Mouse (Mus musculus) macrophage (primary cell): ENCODE results near the gene Spa17. TPM values are rescaled to one million over a fixed set of nuclear protein-coding genes. Genes with fewer than 3 reads are reported as not detected.

Experiments used
- H3K27ac ChIP-seq: fragments of 350-480 bp; formaldehyde crosslinking; 2 replicates; pipeline ENCODE4 v1.9.0; 2021
- H3K36me3 ChIP-seq: fragments of 350-480 bp; formaldehyde crosslinking; 2 replicates; pipeline ENCODE4 v1.9.0; 2021; ENCODE audit errors: inconsistent target
- H3K4me3 ChIP-seq: fragments of 350-480 bp; formaldehyde crosslinking; 2 replicates; pipeline ENCODE4 v1.9.0; 2021; ENCODE audit errors: inconsistent target
- H3K79me2 ChIP-seq: fragments of 350-480 bp; formaldehyde crosslinking; 2 replicates; pipeline ENCODE4 v1.9.0; 2021; ENCODE audit errors: inconsistent target
- WGBS: methylation state at CpG from one replicate; pipeline ENCODE4 v1.1.7; 2026; ENCODE audit warnings: inconsistent platforms; ENCODE audit not compliant: missing documents; 5-methylcytosine and 5-hydroxymethylcytosine counted together
- polyA plus RNA-seq: library from polyadenylated mRNA; stranded (reverse); fragments of 250-400 nt; gene quantifications from 3 replicates; pipeline ENCODE4 v1.2.4, GENCODE M21; 2018; ENCODE audit warnings: inconsistent platforms

The Spa17 gene
- polyA plus RNA-seq, 1 experiment from 2014 or later, result 3.2 TPM

DNA sequence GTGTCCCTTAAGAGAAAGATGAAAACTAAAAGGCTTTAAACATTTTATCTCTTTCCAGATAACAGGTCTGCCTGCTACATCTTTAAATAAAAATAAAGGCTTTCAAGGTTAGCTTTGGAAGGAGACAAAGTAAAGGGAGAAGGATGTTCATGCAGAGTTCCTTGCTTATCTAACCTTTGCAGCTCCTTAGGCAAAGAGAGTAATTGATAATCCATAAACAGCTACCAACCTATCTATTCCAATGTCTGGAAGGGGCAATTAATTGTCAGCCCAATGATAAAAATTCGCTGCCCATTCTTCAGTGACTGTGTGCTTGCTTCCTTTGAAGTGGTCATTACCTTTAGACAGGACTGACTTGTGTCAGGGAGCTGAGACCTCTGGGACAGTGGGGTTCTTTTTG, 49.7 kb downstream of the Spa17 start:
- Histone ChIP-seq H3K27ac (no peak overlapping the region), H3K36me3 (no peaks in the 10 kb centered on the region), H3K79me2 (no peaks in the 10 kb centered on the region), H3K4me3 (no peak overlapping the region)
- 58% methylated on average over 1 of the region's 1 CpGs for WGBS

DNA sequence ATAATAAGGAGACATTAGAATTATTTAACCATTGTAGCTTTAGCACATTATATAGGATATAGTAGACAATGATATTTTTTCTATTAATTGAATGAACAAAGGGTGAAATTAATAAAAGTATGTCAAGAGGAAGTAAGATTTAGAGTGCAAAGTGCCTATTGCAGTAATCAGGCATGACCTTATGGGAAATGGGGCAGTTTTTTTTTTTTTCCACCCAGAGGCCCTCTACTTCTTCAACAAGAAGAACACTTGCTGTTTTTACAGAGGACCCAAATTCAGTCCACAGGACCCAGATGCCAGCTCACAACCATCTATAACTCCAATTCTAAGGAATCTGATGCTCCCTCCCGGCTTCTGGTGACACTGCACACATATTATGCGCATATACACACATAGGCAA, 52.9 kb downstream of the Spa17 start:
- Histone ChIP-seq H3K79me2 (no peaks in the 10 kb centered on the region), H3K27ac (no peak overlapping the region)
- WGBS, result 94% methylated on average over 2 of the region's 2 CpGs

DNA sequence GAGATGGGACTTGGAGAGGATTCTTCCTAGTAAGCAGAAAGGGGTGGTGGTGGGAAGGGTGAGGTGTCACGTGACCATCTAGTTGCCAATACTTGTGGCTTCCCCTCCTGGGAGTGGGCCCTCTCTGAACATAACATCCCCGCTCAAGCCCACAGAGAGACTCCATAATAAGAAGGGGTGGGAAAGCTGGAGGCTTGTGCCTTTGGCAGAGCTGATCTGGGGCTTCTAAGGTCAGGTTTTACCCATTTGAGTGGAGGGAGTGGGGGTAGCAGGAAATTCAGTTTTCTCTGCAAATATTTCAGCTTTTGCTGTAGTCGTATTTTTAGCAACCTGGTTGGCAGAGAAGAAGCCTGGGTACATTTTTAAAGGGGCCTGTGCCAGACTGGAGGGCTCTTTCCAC, 57.2 kb downstream of the Spa17 start:
- Histone ChIP-seq H3K27ac (no peak overlapping the region), H3K4me3 (no peak overlapping the region), H3K79me2 (no peaks in the 10 kb centered on the region), H3K36me3 (no peaks in the 10 kb centered on the region)
- 34% methylated on average over 3 of the region's 3 CpGs for WGBS

More for the DNA sequence above, 52.9 kb downstream of the Spa17 start:
- no peak overlapping the region for H3K4me3 ChIP-seq
- H3K36me3 ChIP-seq, result no peaks in the 10 kb centered on the region

DNA sequence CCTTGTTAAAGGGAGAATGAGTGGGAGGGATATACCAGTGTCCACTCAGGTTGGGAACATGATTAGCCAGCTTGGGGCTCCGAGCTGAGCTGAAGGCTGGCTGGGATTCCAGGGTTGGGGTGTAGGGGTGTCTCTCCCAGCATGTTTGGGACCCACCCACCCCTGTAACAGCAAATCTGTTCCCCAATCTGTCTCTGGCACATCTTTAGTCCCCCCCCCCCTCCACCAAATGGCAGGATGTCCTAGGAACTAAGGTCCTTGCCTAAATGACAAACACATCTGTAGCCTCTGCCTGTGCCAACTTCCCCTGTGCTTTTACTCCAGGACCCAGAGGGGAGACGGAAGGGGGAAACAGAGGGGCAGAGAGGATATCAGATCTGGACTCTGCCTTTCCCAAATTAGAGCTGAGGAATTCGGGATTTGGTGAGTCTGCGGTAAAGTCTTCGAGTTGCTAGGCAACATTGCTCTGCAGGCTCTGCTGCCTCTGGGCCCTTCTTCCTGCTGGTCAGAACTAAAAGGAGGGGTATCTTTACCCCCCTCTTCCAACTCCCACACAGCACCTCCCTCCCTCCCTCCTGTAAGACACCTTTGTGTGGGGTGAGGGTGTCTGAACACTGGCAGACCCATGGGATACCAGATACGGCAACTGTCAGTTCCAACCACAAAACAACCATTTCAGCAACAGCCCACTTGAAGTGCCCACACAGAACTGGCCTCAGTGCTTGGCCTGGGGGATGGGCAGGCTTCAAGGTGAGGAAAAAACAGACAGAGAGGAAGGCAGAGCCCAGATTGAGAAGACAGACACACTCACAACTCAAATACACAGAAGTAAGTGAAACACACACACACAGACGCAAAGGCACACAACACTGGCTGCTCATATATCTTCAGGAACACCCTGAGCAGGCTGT, 58.4 kb downstream of the Spa17 start, which contains the start of gene Siae:
Gene Siae, plus strand, starts transcription at position 861 of the 911 bp plus-strand sequence.
- Histone ChIP-seq H3K4me3 (no peak within 1 kb of the TSS), H3K27ac (no peak within 1 kb of the TSS), H3K36me3 (no peaks in the 10 kb centered on the region), H3K79me2 (no peaks in the 10 kb centered on the region)
- 38% methylated on average over 7 of the region's 7 CpGs for WGBS

DNA sequence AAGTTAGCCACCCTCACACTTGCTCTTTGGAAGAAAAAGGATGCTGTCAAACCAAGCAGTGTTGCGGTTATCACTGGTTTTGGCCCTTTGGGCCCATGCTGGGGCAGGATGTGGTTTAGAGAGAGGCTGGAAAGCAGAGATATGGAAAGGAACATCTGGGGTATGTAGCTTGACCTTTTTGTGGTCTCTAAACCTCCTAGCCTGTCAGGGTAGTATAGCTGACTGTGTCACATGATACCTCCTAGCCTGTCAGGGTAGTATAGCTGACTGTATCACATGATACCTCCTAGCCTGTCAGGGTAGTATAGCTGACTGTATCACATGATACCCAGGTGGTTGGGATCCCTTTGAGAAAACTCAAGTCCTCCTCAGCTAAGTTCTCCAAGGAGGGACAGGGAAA, 59.2 kb downstream of the Spa17 start:
- H3K4me3 ChIP-seq, result no peak overlapping the region
- no peak overlapping the region for H3K27ac ChIP-seq
- WGBS, result 7% methylated on average over 1 of the region's 1 CpGs
- H3K79me2 ChIP-seq, result no peaks in the 10 kb centered on the region
- no peaks in the 10 kb centered on the region for H3K36me3 ChIP-seq

Other genes starting within 250 kb of the Spa17 start
- gene Hepacam, start 246.4 kb downstream of the Spa17 start, polyA plus RNA-seq, result not detected in 3 replicates
- gene Robo4, start 211.8 kb downstream of the Spa17 start, polyA plus RNA-seq, result not detected in 3 replicates
- not detected in 3 replicates for gene Robo3, start 180.5 kb downstream of the Spa17 start, polyA plus RNA-seq
- 6.0 to 10.2 TPM (median 7.9 TPM) in 3 replicates for gene Msantd2, start 124.4 kb downstream of the Spa17 start, polyA plus RNA-seq
- 0.17 to 0.22 TPM in 2 of 3 replicates, not detected in the other for gene Esam, start 85.6 kb downstream of the Spa17 start, polyA plus RNA-seq
- gene Vsig2, start 74.5 kb downstream of the Spa17 start, polyA plus RNA-seq, result not detected in 3 replicates
- 0.50 to 1.4 TPM (median 0.82 TPM) in 3 replicates for gene Nrgn, start 60.8 kb downstream of the Spa17 start, polyA plus RNA-seq
- gene Siae, start 58.0 kb downstream of the Spa17 start, polyA plus RNA-seq, result 17.3 to 25.0 TPM (median 19.8 TPM) in 3 replicates
- 27.0 to 40.4 TPM (median 32.6 TPM) in 3 replicates for gene Tbrg1, start 43.6 kb upstream of the Spa17 start, polyA plus RNA-seq
- not detected in 3 replicates for gene Panx3, start 55.5 kb upstream of the Spa17 start, polyA plus RNA-seq
- not detected in 3 replicates for gene Olfr160, start 102.5 kb upstream of the Spa17 start, polyA plus RNA-seq
- gene Olfr874, start 131.4 kb upstream of the Spa17 start, polyA plus RNA-seq, result not detected in 3 replicates
- not detected in 3 replicates for gene Olfr875, start 158.1 kb upstream of the Spa17 start, polyA plus RNA-seq
- gene Olfr876, start 189.3 kb upstream of the Spa17 start, polyA plus RNA-seq, result not detected in 3 replicates
- gene Olfr877, start 240.5 kb upstream of the Spa17 start, polyA plus RNA-seq, result not detected in 3 replicates